Mouse (Mus musculus): ENCODE measurements at regions not wholly inside any gene's neighbourhood (a gene's known extent, or its start where the extent isn't known, plus 50 kb on each side); places are given as distances from the start of the nearest gene placed in this dataset.

DNA sequence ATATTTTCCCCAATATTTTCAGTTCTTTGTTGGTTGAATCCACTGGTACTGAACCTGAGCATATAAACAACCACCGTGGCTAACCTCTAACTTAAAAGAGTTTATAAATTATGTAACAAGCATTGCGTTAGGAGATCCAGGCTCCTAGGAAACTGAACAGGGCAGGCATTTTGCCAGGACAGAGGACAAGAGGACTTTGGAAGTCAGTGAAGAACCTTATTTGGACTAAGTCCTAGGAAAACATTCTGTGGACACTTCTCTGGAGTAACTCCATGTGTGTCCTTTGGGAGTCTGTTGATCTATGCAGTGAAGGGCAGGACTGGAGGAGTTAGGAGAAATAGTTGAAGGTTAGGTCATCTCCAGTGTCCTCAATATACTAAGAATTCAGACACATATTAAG is 1311.7 kb downstream of the Gsdmc2 start:
- Histone ChIP-seq H3K9me3 (replicated peaks) (no peaks in the 10 kb centered on the region), H3K27me3 (no peaks in the 10 kb centered on the region), H3K36me3 (replicated peaks) (no peaks in the 10 kb centered on the region), H3K4me1 (replicated peaks) (no peaks in the 10 kb centered on the region), H3K4me2 (no peak overlapping the region), H3K27ac (replicated peaks) (no peak overlapping the region), H3K4me3 (replicated peaks) (no peak overlapping the region), H3K9ac (no peak overlapping the region)
- WGBS (ENCODE audit: insufficient replicate concordance) = 43% methylated on average over 2 of the region's 2 CpGs
- ATAC-seq (ENCODE audit: insufficient read depth) = peak; percentile 44; the same call in 1 of the 2 replicates

GRCm38 (mm10) chr15:62528975-62529374 is 1316.0 kb downstream of the Gsdmc2 start:
- Histone ChIP-seq H3K9me3 (replicated peaks) (no peaks in the 10 kb centered on the region), H3K4me2 (no peak overlapping the region), H3K27ac (replicated peaks) (no peak overlapping the region), H3K36me3 (replicated peaks) (no peaks in the 10 kb centered on the region), H3K27me3 (no peaks in the 10 kb centered on the region), H3K9ac (no peak overlapping the region), H3K4me3 (replicated peaks) (no peak overlapping the region), H3K4me1 (replicated peaks) (no peaks in the 10 kb centered on the region)
- WGBS (ENCODE audit: insufficient replicate concordance) = 48% methylated on average over 3 of the region's 3 CpGs
- ATAC-seq (ENCODE audit: insufficient read depth) = no peak

- H3K27me3 ChIP-seq = no peaks in the 10 kb centered on the region
- no peaks in the 10 kb centered on the region for H3K36me3 ChIP-seq (replicated peaks)
- no peaks in the 10 kb centered on the region for H3K4me1 ChIP-seq (replicated peaks)
- no peak overlapping the region for H3K9ac ChIP-seq
- 49% methylated on average over 2 of the region's 2 CpGs for WGBS (ENCODE audit: insufficient replicate concordance)
- H3K4me3 ChIP-seq (replicated peaks) = no peak overlapping the region
- no peak for ATAC-seq (ENCODE audit: insufficient read depth)
- H3K27ac ChIP-seq (replicated peaks) = no peak overlapping the region
- H3K4me2 ChIP-seq = no peak overlapping the region
- no peaks in the 10 kb centered on the region for H3K9me3 ChIP-seq (replicated peaks)
Observed at GRCm38 (mm10) chr15:62524628-62525027, 1320.3 kb downstream of the Gsdmc2 start.

GRCm38 (mm10) chr15:62524135-62524534 is 1320.8 kb downstream of the Gsdmc2 start:
- no peak overlapping the region for H3K4me3 ChIP-seq (replicated peaks)
- H3K36me3 ChIP-seq (replicated peaks) = no peaks in the 10 kb centered on the region
- H3K9me3 ChIP-seq (replicated peaks) = no peaks in the 10 kb centered on the region
- 58% methylated on average over 2 of the region's 2 CpGs for WGBS (ENCODE audit: insufficient replicate concordance)
- H3K4me2 ChIP-seq = no peak overlapping the region
- ATAC-seq (ENCODE audit: insufficient read depth) = no peak
- H3K4me1 ChIP-seq (replicated peaks) = no peaks in the 10 kb centered on the region
- H3K27me3 ChIP-seq = no peaks in the 10 kb centered on the region
- no peak overlapping the region for H3K9ac ChIP-seq
- H3K27ac ChIP-seq (replicated peaks) = no peak overlapping the region

DNA sequence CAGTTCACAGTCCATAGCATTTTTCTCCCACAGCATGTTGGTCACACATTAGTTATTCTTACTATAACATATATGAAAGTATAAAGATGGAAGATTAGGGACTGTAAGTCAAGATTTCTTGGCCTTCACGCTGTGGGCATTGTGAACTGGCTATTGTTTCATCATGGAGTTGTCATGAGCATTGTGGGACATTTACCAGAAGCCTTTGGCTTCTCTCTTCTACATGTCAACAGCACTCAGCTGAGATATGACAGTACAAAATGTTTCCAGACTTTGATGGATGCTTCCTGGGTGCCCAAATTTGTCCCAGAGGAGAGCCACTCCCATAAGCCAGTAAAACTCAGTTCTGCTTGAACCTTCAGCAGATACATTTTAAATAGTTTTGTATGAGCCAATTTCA is 1331.5 kb downstream of the Gsdmc2 start:
- ATAC-seq (ENCODE audit: insufficient read depth) = no peak

DNA sequence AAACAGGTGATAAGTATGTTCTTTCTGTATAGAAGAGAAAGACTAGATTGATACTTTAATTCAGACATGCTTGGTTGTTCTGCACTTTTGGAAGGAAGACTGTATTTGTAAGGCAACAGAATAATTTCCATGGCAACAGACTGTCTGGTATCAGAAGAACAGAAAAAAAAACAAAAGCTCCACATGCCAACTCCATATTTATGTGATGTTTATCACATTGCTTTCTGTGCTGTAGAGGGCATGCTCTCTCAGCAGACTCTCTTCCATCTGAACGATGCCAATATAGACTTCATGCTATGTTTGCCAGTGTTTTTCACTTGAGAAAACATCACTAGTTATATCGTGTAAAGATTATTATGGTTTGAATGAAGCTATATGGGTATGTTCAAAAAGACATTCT is 1333.5 kb downstream of the Gsdmc2 start:
- 78% methylated on average over 2 of the region's 2 CpGs for WGBS (ENCODE audit: insufficient replicate concordance)
- no peak overlapping the region for H3K4me2 ChIP-seq
- H3K27ac ChIP-seq (replicated peaks) = no peak overlapping the region
- H3K9me3 ChIP-seq (replicated peaks) = no peaks in the 10 kb centered on the region
- H3K27me3 ChIP-seq = no peaks in the 10 kb centered on the region
- H3K9ac ChIP-seq = no peak overlapping the region
- no peak for ATAC-seq (ENCODE audit: insufficient read depth)
- H3K4me1 ChIP-seq (replicated peaks) = no peaks in the 10 kb centered on the region
- no peaks in the 10 kb centered on the region for H3K36me3 ChIP-seq (replicated peaks)
- H3K4me3 ChIP-seq (replicated peaks) = no peak overlapping the region

More for the DNA sequence above, 1331.5 kb downstream of the Gsdmc2 start:
- Histone ChIP-seq H3K27ac (replicated peaks) (no peak overlapping the region), H3K36me3 (replicated peaks) (no peaks in the 10 kb centered on the region), H3K4me2 (no peak overlapping the region), H3K4me1 (replicated peaks) (no peaks in the 10 kb centered on the region), H3K4me3 (replicated peaks) (no peak overlapping the region), H3K9me3 (replicated peaks) (no peaks in the 10 kb centered on the region), H3K27me3 (no peaks in the 10 kb centered on the region), H3K9ac (no peak overlapping the region)
- WGBS (ENCODE audit: insufficient replicate concordance) = 67% methylated on average over 1 of the region's 1 CpGs

GRCm38 (mm10) chr15:62503866-62504265 is 1341.1 kb downstream of the Gsdmc2 start:
- Histone ChIP-seq H3K4me3 (replicated peaks) (no peak overlapping the region), H3K4me2 (no peak overlapping the region), H3K9ac (no peak overlapping the region), H3K27me3 (no peaks in the 10 kb centered on the region), H3K9me3 (replicated peaks) (no peaks in the 10 kb centered on the region), H3K27ac (replicated peaks) (no peak overlapping the region), H3K36me3 (replicated peaks) (no peaks in the 10 kb centered on the region), H3K4me1 (replicated peaks) (0 out of 2 replicates have a peak, but pooled peaks cover 2% of the 10 kb centered on the region)
- ATAC-seq (ENCODE audit: insufficient read depth) = no peak
- 48% methylated on average over 3 of the region's 3 CpGs for WGBS (ENCODE audit: insufficient replicate concordance)

DNA sequence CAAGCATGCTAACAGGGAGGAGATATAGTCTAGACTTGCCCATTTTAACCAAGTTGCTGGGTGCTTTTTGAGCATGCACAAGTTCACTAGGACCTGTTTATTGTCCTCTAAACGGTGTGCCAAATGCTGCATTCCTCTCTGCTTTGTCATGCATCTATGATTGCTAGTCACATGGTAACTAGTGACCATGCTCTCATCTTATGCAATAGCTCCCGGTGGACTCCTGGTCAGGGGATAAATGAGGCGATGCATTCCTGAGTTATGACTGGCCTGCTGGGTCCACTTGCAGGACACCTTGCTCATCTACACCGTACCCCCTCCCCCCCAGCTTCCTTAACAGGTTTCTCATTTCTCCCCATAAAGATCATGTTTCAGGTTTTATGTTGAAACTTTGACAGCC is 1344.0 kb downstream of the Gsdmc2 start:
- 0 out of 2 replicates have a peak, but pooled peaks cover 2% of the 10 kb centered on the region for H3K4me1 ChIP-seq (replicated peaks)
- no peak overlapping the region for H3K4me3 ChIP-seq (replicated peaks)
- H3K9me3 ChIP-seq (replicated peaks) = no peaks in the 10 kb centered on the region
- no peak overlapping the region for H3K27ac ChIP-seq (replicated peaks)
- 43% methylated on average over 4 of the region's 4 CpGs for WGBS (ENCODE audit: insufficient replicate concordance)
- no peaks in the 10 kb centered on the region for H3K36me3 ChIP-seq (replicated peaks)
- H3K27me3 ChIP-seq = no peaks in the 10 kb centered on the region
- no peak overlapping the region for H3K4me2 ChIP-seq
- no peak overlapping the region for H3K9ac ChIP-seq
- peak; percentile 49; the same call in 1 of the 2 replicates for ATAC-seq (ENCODE audit: insufficient read depth)

GRCm38 (mm10) chr15:62500522-62500921 is 1344.5 kb downstream of the Gsdmc2 start:
- Histone ChIP-seq H3K4me3 (replicated peaks) (no peak overlapping the region), H3K36me3 (replicated peaks) (no peaks in the 10 kb centered on the region), H3K4me2 (no peak overlapping the region), H3K27ac (replicated peaks) (no peak overlapping the region), H3K4me1 (replicated peaks) (0 out of 2 replicates have a peak, but pooled peaks cover 2% of the 10 kb centered on the region), H3K9ac (no peak overlapping the region), H3K27me3 (no peaks in the 10 kb centered on the region), H3K9me3 (replicated peaks) (no peaks in the 10 kb centered on the region)
- WGBS (ENCODE audit: insufficient replicate concordance) = 67% methylated on average over 2 of the region's 2 CpGs
- ATAC-seq (ENCODE audit: insufficient read depth) = no peak

DNA sequence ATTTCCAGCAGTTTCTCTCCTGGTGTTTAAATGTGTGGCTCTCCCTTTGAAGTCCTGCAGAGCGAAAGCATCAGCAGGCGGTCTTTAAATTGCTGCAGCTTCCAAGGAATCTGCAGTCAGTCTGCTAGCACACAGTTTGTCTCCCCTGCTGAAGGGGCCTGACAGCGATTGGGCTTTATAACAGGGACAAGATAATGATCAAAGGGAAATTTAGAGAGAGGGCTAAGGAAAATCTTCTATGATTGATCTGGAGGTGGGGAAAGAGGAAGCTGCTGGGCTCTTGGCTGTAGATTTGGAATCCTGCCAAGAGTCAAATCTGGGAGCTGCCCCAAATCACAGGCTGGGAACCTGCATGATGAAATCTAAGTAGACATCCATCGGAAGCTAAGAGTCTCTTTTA is 1348.8 kb downstream of the Gsdmc2 start:
- 38% methylated on average over 4 of the region's 4 CpGs for WGBS (ENCODE audit: insufficient replicate concordance)
- Histone ChIP-seq H3K27ac (replicated peaks) (no peak overlapping the region), H3K4me2 (no peak overlapping the region), H3K4me1 (replicated peaks) (0 out of 2 replicates have a peak, but pooled peaks cover under 1% of the 10 kb centered on the region), H3K9ac (no peak overlapping the region), H3K36me3 (replicated peaks) (no peaks in the 10 kb centered on the region), H3K27me3 (no peaks in the 10 kb centered on the region), H3K9me3 (replicated peaks) (no peaks in the 10 kb centered on the region), H3K4me3 (replicated peaks) (no peak overlapping the region)
- no peak for ATAC-seq (ENCODE audit: insufficient read depth)

DNA sequence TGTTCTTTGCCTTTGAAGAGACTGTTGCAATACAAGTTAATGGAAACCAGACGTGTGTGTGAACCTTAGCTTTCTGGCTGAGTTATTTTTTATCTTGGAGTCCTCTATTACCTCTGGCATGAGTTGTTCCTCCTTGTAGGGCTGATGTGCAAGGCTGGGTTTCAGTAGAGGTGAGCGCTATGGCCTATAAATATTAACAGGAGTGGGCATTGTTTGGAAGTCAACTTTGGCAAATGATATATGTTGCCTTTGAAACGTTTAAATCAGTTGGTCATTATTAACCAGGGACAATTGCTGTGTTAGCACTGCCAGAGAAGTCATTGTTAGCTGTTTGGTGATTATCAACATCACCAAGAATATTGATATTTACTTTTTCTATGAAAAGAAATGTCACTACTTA is 1352.6 kb downstream of the Gsdmc2 start:
- no peak for ATAC-seq (ENCODE audit: insufficient read depth)
- Histone ChIP-seq H3K36me3 (replicated peaks) (no peaks in the 10 kb centered on the region), H3K4me2 (no peak overlapping the region), H3K4me1 (replicated peaks) (no peaks in the 10 kb centered on the region), H3K27me3 (no peaks in the 10 kb centered on the region), H3K9ac (no peak overlapping the region), H3K4me3 (replicated peaks) (no peak overlapping the region), H3K9me3 (replicated peaks) (no peaks in the 10 kb centered on the region), H3K27ac (replicated peaks) (no peak overlapping the region)
- 45% methylated on average over 3 of the region's 3 CpGs for WGBS (ENCODE audit: insufficient replicate concordance)

DNA sequence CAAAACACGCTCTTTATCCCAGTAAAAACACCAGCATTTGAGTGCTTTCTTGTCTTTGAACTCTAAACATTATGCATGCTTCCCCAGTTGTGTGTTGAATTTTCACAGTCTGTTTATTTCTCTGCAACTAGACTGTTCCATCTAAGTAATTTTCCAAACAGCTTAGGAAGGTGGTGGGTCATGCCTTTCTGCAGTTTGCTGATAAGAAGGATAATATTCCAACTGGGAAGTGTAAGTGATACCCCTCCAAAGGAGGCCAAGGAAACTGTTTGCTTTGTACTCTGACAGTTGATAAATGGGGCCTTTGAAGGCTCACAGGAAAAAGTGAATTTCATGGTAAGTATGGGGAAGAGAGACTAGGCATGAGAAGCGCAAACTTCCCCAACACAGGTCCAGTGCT is 1354.4 kb downstream of the Gsdmc2 start:
- Histone ChIP-seq H3K4me3 (replicated peaks) (no peak overlapping the region), H3K4me1 (replicated peaks) (no peaks in the 10 kb centered on the region), H3K4me2 (no peak overlapping the region), H3K9ac (no peak overlapping the region), H3K27ac (replicated peaks) (no peak overlapping the region), H3K27me3 (no peaks in the 10 kb centered on the region), H3K36me3 (replicated peaks) (no peaks in the 10 kb centered on the region), H3K9me3 (replicated peaks) (no peaks in the 10 kb centered on the region)
- no peak for ATAC-seq (ENCODE audit: insufficient read depth)
- 65% methylated on average over 2 of the region's 2 CpGs for WGBS (ENCODE audit: insufficient replicate concordance)
